Mouse (Mus musculus) layer of hippocampus, postnatal 14 days (tissue): Measurements from ENCODE around the gene Shc1. TPM values are rescaled to one million over a fixed set of nuclear protein-coding genes. Genes with fewer than 3 reads are reported as not detected.
"Not testable (repeated sequence)": the region's sequence is repeated elsewhere in the genome, so short reads cannot be mapped to it uniquely, and the experiment has no call there.

Experiments used
- DNase-seq, 2 experiments: peaks; one replicate each; pipeline ENCODE4 v3.0.0; 2021 to 2022; ENCODE audit warnings: low spot score in 2 of 2, mixed read lengths in 1 of 2
- total RNA-seq, 2 experiments: library from RNA; stranded (reverse); gene quantifications; 2 replicates each; pipeline ENCODE4 v1.2.3; 2021

Shc1 gene
- total RNA-seq, 2 experiments from 2014 or later = 14.2 to 15.0 TPM

DNA sequence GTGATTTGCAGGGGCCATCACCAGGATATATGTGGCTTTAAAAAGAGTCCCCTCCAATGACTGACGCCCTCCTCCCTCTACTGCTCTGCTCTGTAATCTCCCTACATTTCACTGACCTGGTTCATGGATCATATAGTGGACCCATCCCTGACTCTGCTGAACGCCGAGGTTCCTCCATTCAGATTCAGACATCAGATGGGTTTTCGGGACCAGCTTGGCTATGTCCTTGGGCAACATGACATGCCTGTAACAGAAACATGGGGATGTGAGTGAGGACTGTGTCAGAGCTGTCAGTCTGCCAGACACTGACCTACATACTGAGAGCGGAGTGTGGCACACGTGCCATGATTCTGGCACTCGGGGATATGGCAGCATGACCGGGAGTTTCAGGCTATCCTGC, 2.1 kb upstream of the Shc1 start:
- DNase-seq = no peak

DNA sequence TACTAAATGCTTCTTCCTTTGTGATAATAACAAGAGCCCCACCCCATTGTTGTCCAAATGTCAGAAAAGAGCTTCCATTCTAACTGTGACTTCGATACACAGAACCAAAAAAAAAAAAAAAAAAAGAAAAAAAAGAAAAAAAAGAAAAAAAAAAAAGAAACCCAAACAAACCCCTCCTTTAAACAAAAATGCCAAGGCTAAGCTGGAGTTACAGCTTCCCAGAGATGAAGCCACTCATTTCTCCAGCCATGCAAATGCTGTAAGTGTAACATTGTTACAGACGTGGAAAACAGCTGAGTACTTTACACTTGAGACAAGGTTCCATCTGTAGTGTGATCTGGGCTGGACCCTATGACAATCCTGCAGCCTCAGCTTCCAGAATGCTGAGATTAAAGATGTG, 1.1 kb upstream of the Shc1 start:
- DNase-seq = no peak

DNA sequence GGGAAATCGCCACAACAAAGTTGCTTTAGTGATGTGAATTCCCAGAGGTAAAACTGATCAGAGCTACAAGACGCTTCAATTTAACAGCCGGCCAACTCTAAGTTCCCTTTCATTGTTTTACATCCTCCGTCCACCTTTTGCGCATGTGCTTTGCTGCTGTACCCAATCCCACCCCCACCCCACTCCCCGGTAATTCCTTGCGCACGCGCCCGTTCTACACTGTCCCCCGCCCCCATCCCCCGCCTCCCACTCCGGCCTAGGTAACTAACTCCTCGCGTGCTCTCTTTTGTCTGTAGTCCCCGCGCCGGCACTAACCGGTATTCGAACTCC, 438 bp upstream of the Shc1 start:
- no peak for DNase-seq

DNA sequence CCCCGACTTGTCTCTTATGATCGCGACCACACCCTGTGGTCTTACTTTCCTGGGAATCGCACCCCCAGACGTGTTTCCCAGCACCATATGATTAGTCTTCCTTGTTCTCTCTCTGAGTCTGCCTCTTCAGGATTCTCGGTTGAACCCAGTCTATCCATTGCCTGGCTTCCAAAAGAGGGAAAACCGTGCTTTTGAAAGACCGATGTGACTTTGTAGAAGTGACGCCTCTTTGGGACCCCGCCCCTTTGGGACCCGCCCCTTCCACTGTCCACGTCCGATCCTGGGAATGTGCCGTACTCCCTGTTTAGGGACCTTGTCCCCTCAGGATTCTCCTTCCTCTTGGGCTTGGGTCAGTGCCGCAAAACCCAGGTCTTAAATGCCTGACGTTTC, 613 bp downstream of the Shc1 start:
- no peak for DNase-seq

DNA sequence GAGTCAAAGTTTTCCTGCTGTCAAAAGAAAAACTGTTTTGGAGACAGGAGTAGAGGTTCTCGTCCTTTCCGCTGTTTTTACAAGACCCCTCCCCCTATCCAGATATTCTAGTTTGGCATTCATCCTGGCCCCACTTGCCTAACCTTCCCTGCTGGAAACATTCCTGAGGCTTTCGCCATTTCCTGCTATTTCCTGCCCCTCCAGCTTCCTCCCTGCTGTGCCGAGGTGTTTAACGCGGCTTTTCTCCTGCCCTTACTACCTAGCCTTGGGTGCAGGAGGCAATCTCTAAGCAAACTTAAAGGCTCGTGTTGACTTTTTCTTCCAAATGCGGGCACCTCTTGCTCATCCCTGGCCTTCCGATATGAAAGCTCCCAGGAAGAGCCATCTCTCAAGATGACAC, 1.3 kb downstream of the Shc1 start:
- DNase-seq = no peak

DNA sequence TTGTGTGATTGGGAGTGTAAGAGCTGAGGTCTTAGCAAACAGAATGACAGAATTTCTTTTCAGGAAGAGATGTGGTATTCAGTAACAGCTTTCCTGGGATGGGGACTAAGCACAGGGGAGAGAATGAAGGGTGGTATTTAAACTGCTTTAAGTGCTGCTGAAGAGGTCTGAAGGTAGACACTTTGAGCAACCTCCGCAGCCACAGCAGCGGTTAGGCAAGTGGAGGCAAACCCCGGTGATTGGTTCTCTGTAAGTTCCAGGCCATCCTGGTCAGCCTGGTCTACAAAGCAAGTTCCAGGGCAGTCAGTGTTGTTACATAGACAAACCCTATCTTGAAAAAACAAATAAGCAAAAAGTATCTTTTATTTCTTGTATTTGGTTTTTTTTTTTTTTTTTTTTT, 1.7 kb downstream of the Shc1 start:
- DNase-seq = no peak

DNA sequence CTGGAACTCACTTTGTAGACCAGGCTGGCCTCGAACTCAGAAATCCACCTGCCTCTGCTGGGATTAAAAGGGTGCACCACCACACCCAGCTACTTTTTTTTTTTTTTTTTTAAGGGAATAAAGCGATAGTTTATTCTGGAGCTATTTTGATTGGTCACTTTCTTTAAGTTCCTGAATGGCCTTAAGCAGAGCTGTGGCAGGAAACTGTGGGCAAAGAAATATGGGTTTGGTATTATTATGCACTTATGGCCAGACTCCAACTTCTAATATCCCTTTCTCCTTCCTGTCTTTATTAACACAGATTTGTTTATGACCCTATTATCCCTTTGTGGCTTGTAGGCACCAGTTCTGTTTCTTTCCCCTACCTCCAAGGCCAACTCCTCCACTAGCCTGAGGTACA, 2.2 kb downstream of the Shc1 start:
- DNase-seq = no peak

DNA sequence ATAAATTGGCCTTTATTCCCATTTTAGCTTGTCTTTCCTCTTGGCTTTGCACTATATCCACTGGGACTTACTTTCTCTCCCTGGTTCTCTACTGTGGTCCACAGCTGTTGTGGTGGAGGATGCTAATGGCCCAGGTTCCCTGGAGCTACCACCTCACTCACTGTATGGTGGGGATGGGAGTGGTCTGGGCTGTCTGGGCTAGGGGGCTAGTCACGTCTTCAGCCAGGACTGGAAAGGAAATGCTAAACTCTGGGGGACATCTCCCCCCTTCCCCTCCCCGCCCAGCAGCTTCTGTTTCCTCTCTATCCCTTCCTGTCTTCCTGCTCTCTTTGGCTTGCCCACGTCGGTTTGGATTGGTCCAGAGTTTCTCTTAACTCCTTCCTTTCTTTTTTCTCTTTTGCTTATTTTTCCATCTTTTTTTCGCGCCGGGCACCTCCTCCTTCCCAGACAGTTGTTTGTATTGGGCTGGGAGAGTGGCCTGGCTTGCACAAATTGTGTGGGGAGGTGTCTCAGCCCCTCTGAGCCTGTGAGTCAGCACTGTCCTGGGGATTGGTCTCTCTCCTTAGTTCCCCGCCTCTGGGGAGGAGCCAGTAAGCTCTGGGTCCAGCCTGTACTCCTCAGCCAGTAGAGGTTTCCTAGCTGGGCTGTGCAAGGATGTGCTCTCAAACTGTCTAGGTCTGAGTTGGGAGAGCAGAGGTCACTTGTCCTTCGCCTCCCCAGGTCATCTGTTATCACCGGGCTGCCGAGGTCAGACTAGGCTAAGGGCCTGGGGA, 2.9 kb downstream of the Shc1 start:
- peak in 1 of 2 experiments; percentile 76 for DNase-seq

DNA sequence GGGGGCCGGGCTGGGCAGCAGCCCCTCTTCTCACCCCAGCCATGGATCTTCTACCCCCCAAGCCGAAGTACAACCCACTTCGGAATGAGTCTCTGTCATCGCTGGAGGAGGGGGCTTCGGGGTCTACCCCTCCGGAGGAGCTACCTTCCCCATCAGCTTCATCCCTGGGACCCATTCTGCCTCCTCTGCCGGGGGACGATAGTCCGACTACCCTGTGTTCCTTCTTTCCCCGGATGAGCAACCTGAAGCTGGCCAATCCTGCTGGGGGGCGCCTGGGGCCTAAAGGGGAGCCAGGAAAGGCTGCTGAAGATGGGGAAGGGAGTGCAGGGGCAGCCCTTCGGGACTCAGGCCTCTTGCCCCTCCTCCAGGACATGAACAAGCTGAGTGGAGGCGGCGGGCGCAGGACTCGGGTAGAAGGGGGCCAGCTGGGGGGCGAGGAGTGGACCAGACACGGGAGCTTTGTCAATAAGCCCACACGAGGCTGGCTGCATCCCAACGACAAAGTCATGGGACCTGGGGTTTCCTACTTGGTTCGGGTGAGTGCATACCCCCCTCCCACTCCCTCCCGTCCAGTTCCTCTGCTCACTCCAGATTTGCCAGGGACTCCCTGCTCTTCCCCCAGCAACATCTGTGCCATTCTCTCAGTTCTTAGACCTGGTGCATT, 3.7 kb downstream of the Shc1 start:
- no peak for DNase-seq

DNA sequence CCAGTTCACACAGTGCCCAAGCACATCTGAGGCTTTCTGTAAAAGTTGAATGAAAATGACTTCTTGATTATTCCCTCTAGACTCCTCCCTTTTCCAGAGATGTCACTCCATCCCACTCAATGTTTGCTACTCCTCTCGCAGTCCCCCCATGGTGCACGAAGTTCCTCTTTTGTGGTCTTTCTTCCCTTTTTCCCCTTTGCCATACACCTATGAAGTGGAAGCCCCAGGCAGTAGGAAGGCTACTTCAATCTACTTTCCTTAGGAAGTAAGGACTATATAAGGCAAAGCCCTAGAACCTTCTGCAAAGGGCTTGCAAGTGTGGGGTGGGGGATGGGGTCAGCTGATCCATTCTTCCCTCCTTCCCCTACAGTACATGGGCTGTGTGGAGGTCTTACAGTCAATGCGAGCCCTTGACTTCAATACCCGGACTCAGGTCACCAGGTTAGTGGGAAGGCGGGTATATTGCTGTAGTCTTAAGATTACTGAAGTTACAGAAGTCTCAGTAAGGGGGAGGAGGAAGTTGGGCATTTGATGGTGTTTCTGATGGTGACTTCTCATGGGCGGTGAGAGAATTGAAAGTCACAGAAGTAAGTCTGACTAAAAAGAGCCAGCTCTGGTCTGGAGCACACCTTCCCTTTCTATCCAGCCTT, 4.4 kb downstream of the Shc1 start:
- DNase-seq = no peak

DNA sequence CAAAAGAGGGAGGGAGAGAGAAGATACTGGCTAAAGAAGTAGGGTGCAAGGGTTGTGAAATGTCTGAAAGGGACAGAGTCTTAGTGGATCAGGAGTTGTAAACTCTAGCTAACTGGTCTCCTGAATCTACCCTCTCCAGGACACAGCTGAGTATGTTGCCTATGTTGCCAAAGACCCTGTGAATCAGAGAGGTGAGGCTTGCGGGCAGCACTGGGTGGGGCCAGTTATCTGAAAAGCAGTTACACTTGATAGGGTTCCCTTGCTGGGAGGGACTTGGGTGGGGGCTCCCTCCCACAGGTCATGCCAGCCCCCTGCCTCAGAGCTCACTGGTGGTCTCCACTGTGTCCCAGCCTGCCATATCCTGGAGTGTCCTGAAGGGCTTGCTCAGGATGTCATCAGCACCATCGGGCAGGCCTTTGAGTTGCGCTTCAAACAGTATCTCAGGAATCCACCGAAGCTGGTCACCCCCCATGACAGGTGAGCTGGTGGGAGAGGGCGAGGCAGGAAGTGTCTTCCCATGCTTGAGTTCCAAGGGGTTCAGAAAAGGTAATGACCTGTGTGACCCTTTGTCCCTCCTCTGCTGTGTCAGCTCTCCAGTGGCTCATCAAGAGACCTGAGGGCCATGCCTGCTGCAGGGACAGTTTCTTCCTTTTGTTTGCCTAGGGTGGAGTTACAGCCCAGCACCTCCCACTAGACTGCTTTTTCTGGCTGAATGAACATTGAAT, 6.3 kb downstream of the Shc1 start:
- no peak for DNase-seq

DNA sequence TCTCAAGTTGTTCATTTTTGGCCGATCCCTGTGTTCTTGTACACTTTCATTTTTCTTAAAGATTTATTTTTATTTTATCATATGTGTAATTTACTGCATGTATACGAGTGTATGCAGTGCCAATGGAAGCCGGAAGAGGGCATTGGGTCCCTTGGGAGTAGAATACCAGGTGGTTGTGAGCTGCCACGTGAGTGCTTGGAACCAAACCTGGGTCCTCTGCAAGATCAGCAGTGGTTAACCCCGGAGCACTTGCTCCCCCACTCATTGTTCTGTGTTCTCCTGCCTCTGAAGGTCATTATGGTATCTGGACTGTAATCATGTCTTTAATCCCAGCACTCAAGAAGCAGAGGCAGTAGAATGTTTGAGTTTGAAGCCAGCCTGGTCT, 6.9 kb downstream of the Shc1 start:
- no peak for DNase-seq

DNA sequence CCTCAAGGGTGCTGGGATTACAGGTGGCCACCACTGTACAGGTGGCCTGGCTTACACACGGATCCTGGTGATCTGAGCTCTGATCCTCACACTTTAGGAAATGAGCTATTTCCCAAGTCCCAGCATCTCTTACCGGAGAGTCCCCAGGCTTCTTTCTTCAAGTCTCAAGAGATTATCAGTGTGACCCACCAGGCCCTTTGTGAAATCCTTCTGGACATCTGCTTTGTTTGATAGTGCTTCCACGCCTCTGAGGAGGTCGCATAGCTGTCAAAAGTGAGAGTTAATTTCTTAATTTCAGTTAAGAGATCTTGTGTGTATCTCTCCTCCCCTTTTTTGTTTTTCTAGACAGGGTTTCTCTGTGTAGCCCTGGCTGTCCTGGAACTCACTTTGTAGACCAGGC, 7.6 kb downstream of the Shc1 start:
- no peak for DNase-seq

DNA sequence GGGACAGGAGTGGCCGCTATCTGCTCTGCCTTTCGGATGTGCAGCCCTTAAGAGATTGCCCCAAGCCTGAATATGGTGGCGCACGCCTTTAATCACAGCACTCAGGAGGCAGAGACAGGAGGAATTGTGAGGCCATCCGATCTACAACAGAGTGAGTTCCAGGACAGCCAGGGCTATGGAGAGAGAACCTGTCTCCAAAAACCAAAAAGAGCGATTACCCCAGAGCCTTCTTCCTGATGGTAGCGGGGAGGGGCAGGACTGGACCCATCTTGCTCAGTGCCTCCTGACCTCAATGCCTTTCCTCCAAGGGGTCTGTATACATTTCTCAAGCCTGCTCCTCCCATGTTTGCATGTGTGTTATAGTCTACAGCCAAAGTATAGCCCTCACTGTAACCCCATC, 10.8 kb downstream of the Shc1 start:
- not testable (repeated sequence) for DNase-seq

DNA sequence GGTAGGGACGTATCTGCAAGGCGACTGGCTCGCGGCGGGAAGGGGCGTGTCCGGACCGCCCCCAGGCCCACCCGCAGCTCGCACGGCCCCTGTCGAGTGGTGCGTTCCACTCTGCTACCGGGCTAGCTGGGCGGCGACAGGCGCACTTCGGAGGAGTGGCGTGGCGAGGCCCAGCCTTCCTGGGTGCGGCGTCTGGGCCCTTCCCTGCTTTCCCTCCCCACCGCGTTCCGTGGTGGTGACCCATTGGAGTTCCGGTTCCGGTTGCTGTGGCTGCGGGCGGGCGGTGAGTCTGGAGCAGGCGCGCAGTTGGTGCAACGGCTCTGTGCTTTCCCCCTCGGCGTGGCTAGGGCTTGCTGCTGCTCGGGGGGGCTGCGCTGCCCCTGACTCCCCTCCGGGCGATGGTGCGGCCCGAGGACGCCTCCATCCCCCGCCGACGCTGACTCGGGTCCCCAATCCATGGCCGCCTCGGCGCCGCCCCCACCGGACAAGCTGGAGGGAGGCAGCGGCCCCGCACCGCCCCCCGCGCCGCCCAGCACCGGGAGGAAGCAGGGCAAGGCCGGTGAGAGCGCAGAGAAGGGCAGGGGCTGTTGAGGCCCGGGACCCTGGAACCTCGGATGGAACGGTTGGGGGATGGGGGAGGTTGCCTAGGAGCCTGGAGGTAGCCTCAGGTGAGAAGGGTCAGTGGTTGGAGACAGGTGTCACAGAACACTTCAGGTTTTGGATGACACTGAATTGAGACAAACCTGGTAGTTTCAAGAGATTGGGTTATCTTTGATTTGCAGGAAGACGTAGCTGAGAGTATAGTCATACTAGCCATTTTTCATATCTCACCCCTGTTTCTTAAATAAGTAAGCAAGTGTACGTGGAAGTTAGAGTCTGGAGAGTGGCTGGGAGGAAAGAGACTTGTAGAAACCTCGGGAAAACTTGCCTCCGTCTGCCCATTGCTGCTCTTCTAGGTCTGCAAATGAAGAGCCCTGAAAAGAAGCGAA, 12.2 kb downstream of the Shc1 start, which contains the start of gene Pygo2:
Gene Pygo2 (plus strand): TSS at position 44 of the 989 bp plus-strand sequence.
- peak; percentile 93 to 97 for DNase-seq

DNA sequence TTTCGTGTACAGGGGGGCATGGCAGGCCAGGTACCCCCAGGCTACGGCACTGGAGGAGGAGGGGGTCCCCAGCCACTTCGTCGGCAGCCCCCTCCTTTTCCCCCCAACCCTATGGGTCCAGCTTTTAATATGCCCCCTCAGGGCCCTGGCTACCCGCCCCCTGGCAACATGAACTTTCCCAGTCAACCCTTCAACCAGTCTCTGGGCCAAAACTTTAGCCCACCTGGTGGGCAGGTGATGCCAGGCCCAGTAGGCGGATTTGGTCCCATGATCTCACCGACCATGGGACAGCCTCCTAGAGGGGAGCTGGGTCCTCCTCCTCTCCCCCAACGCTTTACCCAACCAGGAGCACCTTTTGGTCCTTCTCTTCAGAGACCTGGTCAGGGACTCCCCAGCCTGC, 14.4 kb downstream of the Shc1 start:
- DNase-seq = no peak

DNA sequence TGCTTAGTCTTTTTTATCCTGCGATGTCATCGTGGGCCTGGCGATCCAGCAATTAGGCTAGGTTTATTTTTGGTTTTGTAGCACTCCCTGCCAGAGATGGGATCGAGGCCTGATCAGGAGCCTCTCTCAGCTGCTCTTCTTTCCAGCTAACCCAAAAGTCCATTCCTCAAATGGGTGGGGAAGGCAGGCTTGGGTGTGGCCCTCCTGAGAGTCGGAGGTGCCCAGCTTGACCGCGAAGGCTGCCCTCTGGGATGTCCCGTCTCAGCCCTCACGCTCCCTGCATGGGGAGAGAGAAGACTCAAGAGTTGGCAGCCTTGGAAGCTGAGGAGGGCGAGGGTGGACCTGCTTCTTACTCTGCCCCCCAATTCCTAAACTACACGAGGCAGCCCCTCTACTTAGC, 16.3 kb downstream of the Shc1 start:
- no peak for DNase-seq

DNA sequence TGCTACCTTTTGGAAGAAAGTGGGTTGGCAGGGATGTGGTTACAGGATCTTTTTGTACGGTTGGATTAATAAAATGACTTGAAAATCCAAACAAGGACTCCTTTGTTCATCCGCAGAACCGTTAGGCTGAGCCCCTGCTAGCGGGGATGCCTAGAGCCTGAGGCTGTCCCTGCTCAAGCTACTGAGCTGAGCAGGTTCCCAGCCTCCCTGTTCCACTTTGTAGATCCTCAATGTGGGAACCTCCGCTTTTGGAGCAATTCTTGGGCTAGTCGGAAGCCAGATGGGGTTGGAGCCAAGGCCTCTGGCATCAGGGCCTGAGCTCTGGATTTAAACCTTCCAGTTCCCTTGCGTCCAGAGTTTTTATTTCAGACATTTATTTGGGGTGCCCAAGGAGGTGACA, 16.8 kb downstream of the Shc1 start:
- DNase-seq = peak in 1 of 2 experiments; percentile 62

DNA sequence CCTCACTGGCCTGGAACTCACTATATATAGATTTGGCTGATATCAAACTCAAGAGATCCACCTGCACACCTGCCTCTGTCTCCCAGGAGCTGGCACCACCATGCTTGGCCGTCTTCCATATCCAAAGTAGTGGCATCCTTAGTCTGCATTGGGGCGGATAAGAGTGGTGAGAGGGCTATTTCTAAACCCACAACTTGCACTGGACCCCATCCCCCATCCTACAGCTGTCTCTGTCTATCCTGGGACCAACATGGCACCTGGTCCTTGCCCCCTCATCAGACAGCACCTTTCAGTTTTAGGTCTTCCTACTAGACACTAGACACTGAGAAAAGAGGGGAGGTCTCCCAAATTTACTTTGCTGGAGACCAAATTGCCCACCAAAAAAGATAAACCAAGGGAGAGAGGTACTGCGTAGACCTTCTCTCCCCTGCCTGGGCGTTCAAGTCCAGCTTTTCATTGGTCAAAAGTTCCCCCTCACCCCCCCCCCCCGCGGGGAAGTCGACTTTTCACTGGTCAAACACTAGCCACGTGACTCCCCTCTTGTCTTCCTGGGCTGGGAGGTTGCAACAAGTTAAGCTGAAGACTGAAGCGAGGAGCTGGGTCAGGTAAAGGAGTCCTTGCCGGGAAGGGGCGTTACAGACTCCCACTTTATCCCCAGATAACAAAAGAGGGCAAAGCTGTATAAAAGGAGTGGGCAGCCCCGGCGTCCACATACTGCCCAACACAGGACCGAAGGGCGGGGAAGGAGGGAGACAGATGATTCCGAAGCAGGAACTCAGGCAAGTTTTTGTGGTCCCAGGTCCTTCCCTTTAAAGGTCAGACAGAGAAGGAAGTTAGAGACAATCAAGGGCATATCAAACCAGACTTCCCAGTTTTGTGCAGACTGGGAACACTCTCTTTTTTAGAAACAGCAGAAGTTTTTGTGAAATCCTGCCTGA, 18.2 kb downstream of the Shc1 start, which contains the start of gene Pbxip1:
Gene Pbxip1 (plus strand): TSS at position 531 of the 938 bp plus-strand sequence.
- peak in 1 of 2 experiments; percentile 23 for DNase-seq
